Mouse (Mus musculus) bone marrow, adult 2 months (tissue): ENCODE results near the gene Ticam1. TPM values are rescaled to one million over a fixed set of nuclear protein-coding genes. Genes with fewer than 3 reads are reported as not detected.

Experiments
- H3K27ac ChIP-seq: fragments of 200-500 bp; 2 replicates; pipeline ENCODE4 v1.5.1; 2012; ENCODE audit warnings: low read depth, mild to moderate bottlenecking, control low read depth, inconsistent platforms, low read length; ENCODE audit not compliant: control insufficient read depth, poor library complexity, insufficient read depth
- H3K4me1 ChIP-seq: fragments of 200-500 bp; 2 replicates; pipeline ENCODE4 v1.6.1; 2011; ENCODE audit warnings: low read length; ENCODE audit not compliant: control insufficient read depth, insufficient read depth
- H3K4me3 ChIP-seq: fragments of 200-500 bp; replicated peaks from 2 replicates; pipeline ENCODE3; 2011; ENCODE audit warnings: mild to moderate bottlenecking, low read depth, low read length, control low read depth; ENCODE audit not compliant: control insufficient read depth
- CTCF ChIP-seq: fragments of 200-500 bp; IDR thresholded peaks from 2 replicates; pipeline ENCODE4 v1.5.1; 2011; ENCODE audit warnings: low read length, control low read depth; ENCODE audit not compliant: control insufficient read depth, insufficient read depth
- POLR2A ChIP-seq: fragments of 200-500 bp; IDR thresholded peaks from 2 replicates; pipeline ENCODE4 v1.6.1; 2011; ENCODE audit warnings: low read depth, mild to moderate bottlenecking, control low read depth, low read length, borderline replicate concordance; ENCODE audit not compliant: control insufficient read depth
- WGBS: fragments of 180-500 bp; shearing (Covaris S2); methylation state at CpG from one replicate; pipeline ENCODE4 v1.1.7; 2018; 5-methylcytosine and 5-hydroxymethylcytosine counted together
- polyA plus RNA-seq: library from polyadenylated mRNA; stranded (reverse); fragments of >200 nt; gene quantifications from 2 replicates; pipeline ENCODE4 v1.2.4, GENCODE M21; 2011; ENCODE audit warnings: low replicate concordance; ENCODE audit not compliant: missing spikeins, insufficient read depth, insufficient read length

The Ticam1 gene
- 2.4 and 5.9 TPM in 2 replicates for polyA plus RNA-seq

- WGBS, result 3% methylated on average over 20 of the region's 21 CpGs
- Histone ChIP-seq H3K4me3 (peak within 1 kb of the TSS; percentile 68), H3K4me1 (no peaks in the 10 kb centered on the region; the same call in 1 of the 2 replicates), H3K27ac (peak within 1 kb of the TSS; percentile 63)
- TF ChIP-seq POLR2A (peak; percentile 54; the same call in 1 of the 2 replicates), CTCF (no peak)
Observed at GRCm38 (mm10) chr17:56276643-56277566, at the start of gene Ticam1. Ticam1 (minus strand) TSS chr17:56276786.

- TF ChIP-seq CTCF (peak; percentile 2; the same call in 1 of the 2 replicates), POLR2A (peak; percentile 45; the same call in 1 of the 2 replicates)
- peak within 1 kb of the TSS; percentile 93 for H3K27ac ChIP-seq
- under 1% methylated on average over 57 of the region's 57 CpGs for WGBS
- H3K4me3 ChIP-seq, result peak within 1 kb of the TSS; percentile 66
- peaks cover 1% of the 10 kb centered on the region; the same call in 1 of the 2 replicates for H3K4me1 ChIP-seq
Observed at GRCm38 (mm10) chr17:56325450-56326152, 49.0 kb upstream of the Ticam1 start, which contains the start of gene Kdm4b. Kdm4b (plus strand) TSS chr17:56326062.

GRCm38 (mm10) chr17:56324419-56324818 lies 47.8 kb upstream of the Ticam1 start:
- peaks cover 1% of the 10 kb centered on the region; the same call in 1 of the 2 replicates for H3K4me1 ChIP-seq
- H3K27ac ChIP-seq, result no peak overlapping the region
- WGBS, result 64% methylated on average over 3 of the region's 3 CpGs
- H3K4me3 ChIP-seq, result no peak overlapping the region
- no peak for TF ChIP-seq CTCF
- TF ChIP-seq POLR2A, result no peak

GRCm38 (mm10) chr17:56309191-56309945 lies 32.8 kb upstream of the Ticam1 start:
- H3K27ac ChIP-seq, result peak overlapping the region; percentile 77
- TF ChIP-seq POLR2A (no peak), CTCF (no peak)
- WGBS, result 81% methylated on average over 15 of the region's 15 CpGs
- H3K4me3 ChIP-seq, result no peak overlapping the region
- no peaks in the 10 kb centered on the region; the same call in 1 of the 2 replicates for H3K4me1 ChIP-seq

GRCm38 (mm10) chr17:56308088-56308487 lies 31.5 kb upstream of the Ticam1 start:
- H3K27ac ChIP-seq, result peak overlapping the region; percentile 19; the same call in 1 of the 2 replicates
- no peak for TF ChIP-seq POLR2A
- TF ChIP-seq CTCF, result no peak
- H3K4me1 ChIP-seq, result no peaks in the 10 kb centered on the region; the same call in 1 of the 2 replicates
- no peak overlapping the region for H3K4me3 ChIP-seq
- WGBS, result 82% methylated on average over 6 of the region's 6 CpGs

GRCm38 (mm10) chr17:56305826-56306225 lies 29.2 kb upstream of the Ticam1 start:
- Histone ChIP-seq H3K4me3 (no peak overlapping the region), H3K27ac (no peak overlapping the region), H3K4me1 (no peaks in the 10 kb centered on the region; the same call in 1 of the 2 replicates)
- 74% methylated on average over 8 of the region's 8 CpGs for WGBS
- TF ChIP-seq CTCF (peak; percentile 35), POLR2A (no peak)

GRCm38 (mm10) chr17:56305156-56305555 lies 28.6 kb upstream of the Ticam1 start:
- Histone ChIP-seq H3K4me1 (no peaks in the 10 kb centered on the region; the same call in 1 of the 2 replicates), H3K4me3 (peak overlapping the region; percentile 97), H3K27ac (no peak overlapping the region)
- WGBS, result 46% methylated on average over 9 of the region's 9 CpGs
- TF ChIP-seq POLR2A (no peak), CTCF (no peak)
